Mouse (Mus musculus) stomach, postnatal 0 days (tissue): ENCODE data around the gene Hist1h1d. TPM values are rescaled to one million over a fixed set of nuclear protein-coding genes. Genes with fewer than 3 reads are reported as not detected.
"Not testable (repeated sequence)": the region's sequence is repeated elsewhere in the genome, so short reads cannot be mapped to it uniquely, and the experiment has no call there.

ENCODE experiments used
- ATAC-seq: fragments of 200-750 bp; cut with Nextera tagmentation; 2 replicates; pipeline ENCODE4 v1.8.0; 2017; ENCODE audit not compliant: low FRiP score, low TSS enrichment
- DNase-seq: peaks from one replicate; pipeline ENCODE4 v3.0.0-alpha.2; 2016; ENCODE audit warnings: low spot score
- H3K27ac ChIP-seq: fragments of 300-500 bp; sonication (generic); replicated peaks from 2 replicates; pipeline ENCODE4 v1.5.1; 2014; ENCODE audit warnings: mild to moderate bottlenecking, control low read depth
- H3K27me3 ChIP-seq: fragments of 300-500 bp; sonication (generic); 2 replicates; pipeline ENCODE4 v1.6.1; 2014; ENCODE audit warnings: low read length; ENCODE audit not compliant: control insufficient read depth, insufficient read depth
- H3K36me3 ChIP-seq: fragments of 300-500 bp; sonication (generic); 2 replicates; pipeline ENCODE4 v1.6.1; 2014; ENCODE audit warnings: low read length, mixed read lengths; ENCODE audit not compliant: control insufficient read depth, insufficient read depth
- H3K4me1 ChIP-seq: fragments of 300-500 bp; sonication (generic); replicated peaks from 2 replicates; pipeline ENCODE4 v1.6.1; 2014; ENCODE audit warnings: antibody characterized with exemption; ENCODE audit not compliant: control insufficient read depth, insufficient read depth
- H3K4me2 ChIP-seq: fragments of 300-500 bp; sonication (generic); replicated peaks from 2 replicates; pipeline ENCODE4 v1.6.1; 2014; ENCODE audit warnings: low read depth, mild to moderate bottlenecking, control low read depth, moderate library complexity
- H3K4me3 ChIP-seq: fragments of 300-500 bp; sonication (generic); 2 replicates; pipeline ENCODE4 v1.5.1; 2014; ENCODE audit warnings: low read depth, low read length, control low read depth
- H3K9ac ChIP-seq: fragments of 300-500 bp; sonication (generic); 2 replicates; pipeline ENCODE4 v1.6.1; 2014; ENCODE audit warnings: mild to moderate bottlenecking, low read length, control low read depth, mixed read lengths
- H3K9me3 ChIP-seq: fragments of 300-500 bp; sonication (generic); 2 replicates; pipeline ENCODE4 v1.6.1; 2016; ENCODE audit warnings: low read length; ENCODE audit not compliant: control insufficient read depth
- CTCF ChIP-seq: IDR thresholded peaks from 2 replicates; pipeline ENCODE4 v1.5.1; 2016; ENCODE audit warnings: antibody characterized with exemption, low read depth, mild to moderate bottlenecking, moderate library complexity
- EP300 ChIP-seq: optimal IDR thresholded peaks from 2 replicates; pipeline ENCODE3; 2016; ENCODE audit warnings: antibody characterized with exemption
- WGBS: fragments of 180-500 bp; shearing (Covaris S2); extraction: QIAGEN DNeasy Blood & Tissue Kit; methylation state at CpG from one replicate; pipeline ENCODE4 v1.1.7; 2014; 5-methylcytosine and 5-hydroxymethylcytosine counted together
- polyA plus RNA-seq: library from polyadenylated mRNA; unstranded; fragments of >200 nt; fragmentation: Nextera tagmentation; extraction: Ambion mirVana; gene quantifications from 2 replicates; pipeline ENCODE4 v1.2.1, GENCODE M21; 2015

Hist1h1d gene
- polyA plus RNA-seq, 1 experiment from 2014 or later, result 0.34 TPM

DNA sequence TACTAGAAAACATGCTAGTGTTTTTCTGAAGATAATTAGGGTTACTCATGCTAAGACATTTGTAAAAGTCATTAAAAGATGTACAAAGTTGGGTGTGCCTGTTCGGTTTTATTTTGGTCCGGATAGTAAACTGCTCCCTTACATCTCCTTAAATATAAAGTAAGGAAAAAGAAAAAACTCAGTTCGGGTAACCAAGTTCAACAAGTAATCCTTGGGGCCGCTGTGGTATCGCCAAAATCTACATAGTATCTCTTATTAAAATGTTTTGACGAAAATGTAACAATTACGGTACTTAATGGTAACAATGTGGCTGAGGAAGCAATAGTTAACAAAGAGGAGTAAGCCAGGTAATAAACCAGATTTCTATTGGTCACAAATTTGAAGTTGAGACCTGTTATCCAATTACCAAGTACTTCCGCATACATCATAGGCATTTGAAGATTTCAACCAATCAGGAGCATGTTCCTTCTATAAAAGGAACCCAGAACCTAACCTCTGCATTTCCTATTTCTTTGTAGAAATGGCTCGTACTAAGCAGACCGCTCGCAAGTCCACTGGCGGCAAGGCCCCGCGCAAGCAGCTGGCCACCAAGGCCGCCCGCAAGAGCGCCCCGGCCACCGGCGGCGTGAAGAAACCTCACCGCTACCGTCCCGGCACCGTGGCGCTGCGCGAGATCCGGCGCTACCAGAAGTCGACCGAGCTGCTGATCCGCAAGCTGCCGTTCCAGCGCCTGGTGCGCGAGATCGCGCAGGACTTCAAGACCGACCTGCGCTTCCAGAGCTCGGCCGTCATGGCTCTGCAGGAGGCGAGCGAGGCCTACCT, 8.9 kb upstream of the Hist1h1d start, which contains the start of gene Hist1h3f:
TSS of gene Hist1h3f (plus strand) at position 88 of the 822 bp plus-strand sequence.
- Histone ChIP-seq H3K27me3 (no peaks in the 10 kb centered on the region), H3K4me3 (peak within 1 kb of the TSS; percentile 46), H3K36me3 (no peaks in the 10 kb centered on the region), H3K27ac (peak within 1 kb of the TSS; percentile 89), H3K4me2 (peak within 1 kb of the TSS; percentile 61), H3K9me3 (no peaks in the 10 kb centered on the region), H3K9ac (peak within 1 kb of the TSS; percentile 58), H3K4me1 (no peaks in the 10 kb centered on the region)
- ATAC-seq, result peak; percentile 95
- DNase-seq, result peak; percentile 50
- under 1% methylated on average over 24 of the region's 45 CpGs for WGBS
- TF ChIP-seq EP300 (peak; percentile 36), CTCF (no peak; the same call in 1 of the 2 replicates)

DNA sequence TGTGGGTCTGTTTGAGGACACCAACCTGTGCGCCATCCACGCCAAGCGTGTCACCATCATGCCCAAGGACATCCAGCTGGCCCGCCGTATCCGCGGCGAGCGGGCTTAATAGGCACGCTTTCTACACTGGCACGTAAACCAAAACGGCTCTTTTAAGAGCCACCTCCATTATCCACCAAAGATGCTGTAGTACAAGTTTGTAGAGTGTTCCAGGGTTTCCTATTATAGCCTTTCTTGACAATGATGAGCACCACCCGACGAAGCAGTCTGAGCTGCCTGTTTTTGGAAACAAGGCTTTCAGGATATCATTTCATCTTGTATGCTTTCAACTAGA, 8.3 kb upstream of the Hist1h1d start:
- WGBS, result 0% methylated on average over 11 of the region's 14 CpGs
- not testable (repeated sequence) for DNase-seq, H3K36me3 ChIP-seq, H3K9me3 ChIP-seq, ATAC-seq, H3K27ac ChIP-seq, H3K27me3 ChIP-seq, H3K4me1 ChIP-seq, H3K9ac ChIP-seq
- peak overlapping the region; percentile 46 for H3K4me3 ChIP-seq
- H3K4me2 ChIP-seq, result peak overlapping the region; percentile 35; the same call in 1 of the 2 replicates

DNA sequence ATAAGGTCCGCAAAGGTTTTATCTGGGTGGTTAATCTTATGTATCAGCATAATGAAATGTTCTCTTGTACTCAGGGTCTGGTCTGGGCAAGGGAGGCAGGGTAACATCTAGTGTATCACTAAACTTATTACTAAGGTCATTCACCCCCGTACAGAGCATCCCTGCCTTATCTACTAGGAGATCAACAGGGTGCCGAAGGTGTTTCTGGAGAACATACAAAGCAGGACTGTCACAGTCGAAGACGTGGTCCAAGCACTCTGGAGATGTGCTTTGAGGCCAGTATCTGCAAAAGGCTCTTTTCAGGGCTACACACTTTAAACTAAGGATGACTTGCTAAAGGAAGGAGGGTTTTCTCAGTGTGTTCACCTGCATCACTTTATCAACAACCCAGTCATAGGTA, 6.4 kb upstream of the Hist1h1d start:
- H3K27ac ChIP-seq, result no peak overlapping the region
- no peak overlapping the region for H3K9ac ChIP-seq
- no peaks in the 10 kb centered on the region for H3K36me3 ChIP-seq
- TF ChIP-seq CTCF (no peak), EP300 (no peak)
- H3K4me1 ChIP-seq, result no peaks in the 10 kb centered on the region
- no peak overlapping the region for H3K4me2 ChIP-seq
- WGBS, result 59% methylated on average over 5 of the region's 5 CpGs
- no peaks in the 10 kb centered on the region for H3K27me3 ChIP-seq
- H3K9me3 ChIP-seq, result no peaks in the 10 kb centered on the region
- ATAC-seq (no peak), DNase-seq (no peak)
- H3K4me3 ChIP-seq, result no peak overlapping the region

DNA sequence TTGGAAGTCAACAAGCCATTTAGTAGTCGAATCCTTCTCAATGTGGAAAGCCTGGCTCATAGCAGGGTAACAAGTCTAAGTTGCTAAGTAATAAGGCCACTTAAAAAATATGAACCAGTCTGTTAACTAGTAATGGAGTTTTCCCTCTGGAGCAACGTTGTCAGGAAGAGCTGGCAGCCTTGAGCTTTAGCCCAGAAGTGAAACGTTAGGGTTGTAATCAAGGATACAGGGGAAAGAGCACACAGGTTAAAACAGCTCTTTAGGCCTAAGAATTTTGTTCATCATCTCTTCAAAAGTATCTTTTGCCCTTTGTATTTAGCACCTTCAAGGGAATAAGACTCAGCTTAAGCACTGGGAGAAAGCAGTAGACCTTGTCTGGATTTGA, 2.3 kb upstream of the Hist1h1d start:
- DNase-seq, result no peak
- Histone ChIP-seq H3K9ac (peak overlapping the region; percentile 52; the same call in 1 of the 2 replicates), H3K27ac (peak overlapping the region; percentile 85)

DNA sequence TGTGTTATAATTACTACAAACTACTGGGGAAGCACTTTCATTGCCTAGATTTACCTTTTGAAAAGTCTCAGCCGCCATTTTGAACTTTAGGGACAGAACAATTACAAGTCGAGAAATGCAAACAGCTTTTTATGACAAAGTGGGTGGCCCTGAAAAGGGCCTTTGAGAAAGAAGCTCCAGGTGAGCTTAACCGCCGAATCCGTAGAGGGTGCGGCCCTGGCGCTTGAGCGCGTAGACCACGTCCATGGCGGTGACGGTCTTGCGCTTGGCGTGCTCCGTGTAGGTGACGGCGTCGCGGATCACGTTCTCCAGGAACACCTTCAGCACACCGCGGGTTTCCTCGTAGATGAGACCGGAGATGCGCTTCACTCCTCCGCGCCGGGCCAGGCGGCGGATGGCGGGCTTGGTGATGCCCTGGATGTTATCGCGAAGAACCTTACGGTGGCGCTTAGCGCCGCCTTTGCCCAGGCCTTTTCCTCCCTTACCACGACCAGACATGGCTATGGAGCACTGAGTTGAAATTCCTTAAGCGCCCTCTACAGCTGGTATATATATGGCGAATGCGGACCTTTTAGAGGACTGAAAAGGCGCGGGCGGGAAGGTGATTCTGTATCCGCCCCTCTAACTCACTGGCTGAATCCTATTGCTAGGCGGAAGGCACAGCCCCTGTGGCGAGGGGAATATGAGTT, 1.8 kb upstream of the Hist1h1d start, which contains the start of gene Hist1h4f:
TSS of gene Hist1h4f (minus strand) at position 503 of the 689 bp plus-strand sequence.
- H3K4me1 ChIP-seq, H3K27me3 ChIP-seq, H3K36me3 ChIP-seq, H3K9me3 ChIP-seq: not testable (repeated sequence)
- Histone ChIP-seq H3K4me3 (peak within 1 kb of the TSS; percentile 43), H3K9ac (peak within 1 kb of the TSS; percentile 52), H3K4me2 (peak within 1 kb of the TSS; percentile 57), H3K27ac (peak within 1 kb of the TSS; percentile 85)
- DNase-seq (peak; percentile 92), ATAC-seq (peak; percentile 80)
- WGBS, result 0% methylated on average over 42 of the region's 47 CpGs
- TF ChIP-seq CTCF, result peak; percentile 69
- TF ChIP-seq EP300, result peak; percentile 7

More for the DNA sequence above, 2.3 kb upstream of the Hist1h1d start:
- Histone ChIP-seq H3K36me3 (no peaks in the 10 kb centered on the region), H3K4me2 (peak overlapping the region; percentile 57), H3K9me3 (no peaks in the 10 kb centered on the region), H3K4me3 (peak overlapping the region; percentile 43), H3K4me1 (no peaks in the 10 kb centered on the region), H3K27me3 (no peaks in the 10 kb centered on the region)
- TF ChIP-seq CTCF (no peak), EP300 (no peak)
- no peak for ATAC-seq
- 6% methylated on average over 3 of the region's 3 CpGs for WGBS
